In the genomic region with DNA sequence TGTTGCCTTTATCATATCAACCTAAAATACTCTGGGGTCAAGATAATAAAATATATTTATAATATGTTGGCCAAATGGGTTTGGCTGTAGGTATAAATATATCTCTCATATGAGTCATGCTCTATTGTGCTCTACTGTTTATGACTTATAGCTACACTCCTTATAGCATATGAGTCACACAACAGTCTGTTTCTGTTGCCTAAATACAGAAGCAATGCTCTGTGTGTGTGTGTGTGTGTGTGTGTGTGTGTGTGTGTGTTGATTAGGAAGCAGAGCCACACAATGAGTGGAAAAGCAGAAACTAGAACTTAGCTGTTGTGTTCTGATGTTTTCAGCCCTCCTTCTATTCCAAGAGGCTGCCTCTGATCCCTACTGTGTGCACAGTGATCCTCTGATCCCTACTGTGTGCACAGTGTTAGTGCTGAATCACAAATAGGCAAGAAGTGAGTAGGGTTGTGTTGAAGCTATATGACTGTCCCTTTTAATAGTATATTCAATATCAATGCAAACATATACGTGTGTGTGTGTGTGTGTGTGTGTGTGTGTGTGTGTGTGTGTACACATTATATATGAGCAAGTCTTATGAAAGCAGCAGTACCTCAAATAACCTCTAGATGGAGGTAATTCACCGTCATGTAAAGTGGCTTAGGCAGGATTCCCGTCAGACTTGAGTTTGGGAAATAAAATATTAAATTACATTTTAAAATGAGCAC, we compare ENCODE assay signal across 10 mouse cellular contexts. TPM values are rescaled to one million over a fixed set of nuclear protein-coding genes. Genes with fewer than 3 reads are reported as not detected.
DNase-seq lines count a peak whose midpoint lies in the region; ATAC-seq and TF ChIP-seq lines count a peak whose summit lies in the region.
"Had no signal": no experiment of that assay in that cellular context is flagged by ENCODE, and none has a peak within 500 bp of the region (broad histone marks: within the 10 kb centered on the region; RNA-seq: fewer than 3 reads in every experiment).

No protein-coding gene starts in this region.

- no peak for ATAC-seq in midbrain, embryonic 14.5 days (ENCODE audit: low FRiP score, low TSS enrichment)
- ATAC-seq in midbrain, embryonic 15.5 days (replicated peaks), result no peak

- peak; percentile 11 to 72 for DNase-seq in frontal cortex, adult 2 months (ENCODE audit: extremely low spot score in 1 of 2, low spot score in 1 of 2)
- no peak for DNase-seq in frontal cortex, postnatal 10 days (ENCODE audit: low spot score in 2 of 2)
- peak; percentile 82 for DNase-seq in midbrain, embryonic 14.5 days
- peak; percentile 74 for DNase-seq in embryo, embryonic 11 days
- DNase-seq in frontal cortex, postnatal 25 days (ENCODE audit: low spot score in 2 of 2), result no peak
- DNase-seq in layer of hippocampus, postnatal 10 days (ENCODE audit: low spot score in 2 of 2), result no peak
- DNase-seq: liver, embryonic 13.5 days had no signal

- no peaks in the 10 kb centered on the region for H3K4me1 ChIP-seq in midbrain, embryonic 14.5 days (ENCODE audit: control insufficient read depth, insufficient read depth, low read length)
- no peaks in the 10 kb centered on the region for H3K4me1 ChIP-seq in midbrain, embryonic 15.5 days
- H3K4me1 ChIP-seq in olfactory bulb, adult 2 months (ENCODE audit: control insufficient read depth, insufficient read depth, low read length), result peaks cover 4% of the 10 kb centered on the region; the same call in 1 of the 2 replicates
- H3K4me1 ChIP-seq: embryonic facial prominence, embryonic 12.5 days; liver, embryonic 13.5 days had no signal

- H3K36me3 ChIP-seq in midbrain, embryonic 14.5 days (ENCODE audit: control insufficient read depth, insufficient read depth, low read length), result no peaks in the 10 kb centered on the region
- H3K36me3 ChIP-seq in midbrain, embryonic 15.5 days (replicated peaks), result no peaks in the 10 kb centered on the region
- H3K36me3 ChIP-seq: embryonic facial prominence, embryonic 12.5 days; liver, embryonic 13.5 days had no signal

- 21% methylated on average over 3 of the region's 3 CpGs for WGBS in midbrain, embryonic 14.5 days
- WGBS in midbrain, embryonic 15.5 days, result 24% methylated on average over 3 of the region's 3 CpGs
- WGBS in olfactory bulb, adult 2 months, result 17% methylated on average over 3 of the region's 3 CpGs

- no peak for TF ChIP-seq POLR2A in olfactory bulb, adult 2 months (IDR thresholded peaks at IDR 0.05; ENCODE audit: insufficient read depth, low read depth, low read length)

- TF ChIP-seq CTCF in olfactory bulb, adult 2 months (IDR thresholded peaks at IDR 0.05; ENCODE audit: insufficient read depth, low read depth, low read length), result no peak

- no peak overlapping the region for H3K4me3 ChIP-seq in midbrain, embryonic 14.5 days (replicated peaks; ENCODE audit: low read depth, low read length)
- no peak overlapping the region for H3K4me3 ChIP-seq in midbrain, embryonic 15.5 days
- no peak overlapping the region for H3K4me3 ChIP-seq in olfactory bulb, adult 2 months (ENCODE audit: insufficient read depth, low read depth, low read length)
- H3K4me3 ChIP-seq: embryonic facial prominence, embryonic 12.5 days; liver, embryonic 13.5 days had no signal

- no peaks in the 10 kb centered on the region for H3K9me3 ChIP-seq in midbrain, embryonic 14.5 days (ENCODE audit: control insufficient read depth, low read length)
- no peaks in the 10 kb centered on the region for H3K9me3 ChIP-seq in midbrain, embryonic 15.5 days
- H3K9me3 ChIP-seq: embryonic facial prominence, embryonic 12.5 days; liver, embryonic 13.5 days had no signal

- H3K9ac ChIP-seq in midbrain, embryonic 14.5 days (replicated peaks; ENCODE audit: low read length), result no peak overlapping the region
- no peak overlapping the region for H3K9ac ChIP-seq in midbrain, embryonic 15.5 days
- H3K9ac ChIP-seq: embryonic facial prominence, embryonic 12.5 days; liver, embryonic 13.5 days had no signal

- no peak overlapping the region for H3K27ac ChIP-seq in midbrain, embryonic 14.5 days (replicated peaks; ENCODE audit: low read depth, low read length)
- no peak overlapping the region for H3K27ac ChIP-seq in midbrain, embryonic 15.5 days
- H3K27ac ChIP-seq in olfactory bulb, adult 2 months (ENCODE audit: insufficient read depth, low read depth, low read length), result peak overlapping the region; percentile 54; the same call in 1 of the 2 replicates
- H3K27ac ChIP-seq: embryonic facial prominence, embryonic 12.5 days; liver, embryonic 13.5 days had no signal

- no peak overlapping the region for H3K4me2 ChIP-seq in midbrain, embryonic 14.5 days (ENCODE audit: low read length)
- no peak overlapping the region for H3K4me2 ChIP-seq in midbrain, embryonic 15.5 days
- H3K4me2 ChIP-seq: embryonic facial prominence, embryonic 12.5 days; liver, embryonic 13.5 days had no signal

- H3K27me3 ChIP-seq in midbrain, embryonic 14.5 days (ENCODE audit: control insufficient read depth, insufficient read depth, low read length), result no peaks in the 10 kb centered on the region
- no peaks in the 10 kb centered on the region for H3K27me3 ChIP-seq in midbrain, embryonic 15.5 days (replicated peaks)
- H3K27me3 ChIP-seq: embryonic facial prominence, embryonic 12.5 days; liver, embryonic 13.5 days had no signal

RNA-seq across cellular contexts. Expression of a gene that starts 51.3 kb away (rescaled TPM):
- polyA plus RNA-seq in frontal cortex, adult 2 months (2012; rRNA removed), result 5.1 and 5.2 TPM in 2 replicates
- polyA plus RNA-seq in midbrain, embryonic 14.5 days (2014; fragmentation: Nextera tagmentation; extraction: Ambion mirVana), result 0.18 and 9.2 TPM in 2 replicates
- polyA plus RNA-seq in midbrain, embryonic 15.5 days (2015; fragmentation: Nextera tagmentation; extraction: Ambion mirVana), result 7.0 and 7.4 TPM in 2 replicates
- polyA plus RNA-seq in olfactory bulb, adult 2 months (2012; ENCODE audit: insufficient read depth, insufficient read length, low replicate concordance, missing spikeins), result not detected in 2 replicates
- 1 to 10 TPM; 6.0 to 6.1 TPM for total RNA-seq in layer of hippocampus, postnatal 10 days (2021)

RNA-seq across cellular contexts. Expression of a gene that starts 51.9 kb away (rescaled TPM):
- 9.6 and 11.8 TPM in 2 replicates for polyA plus RNA-seq in frontal cortex, adult 2 months (2012; rRNA removed)
- polyA plus RNA-seq in midbrain, embryonic 14.5 days (2014; fragmentation: Nextera tagmentation; extraction: Ambion mirVana), result 7.7 and 8.8 TPM in 2 replicates
- polyA plus RNA-seq in midbrain, embryonic 15.5 days (2015; fragmentation: Nextera tagmentation; extraction: Ambion mirVana), result 8.6 and 8.8 TPM in 2 replicates
- polyA plus RNA-seq in olfactory bulb, adult 2 months (2012; ENCODE audit: insufficient read depth, insufficient read length, low replicate concordance, missing spikeins), result not detected in 2 replicates
- total RNA-seq in layer of hippocampus, postnatal 10 days (2021), result 10 to 100 TPM; 10.6 to 12.8 TPM

Comparison
In these comparisons a context has a peak if more than half of its experiments do, and no peak if none do; other contexts are left out.
1. DNase-seq: peak in frontal cortex, adult 2 months (2 of 2), midbrain, embryonic 14.5 days (single experiment) and embryo, embryonic 11 days (single experiment); none in frontal cortex, postnatal 10 days (0 of 2), frontal cortex, postnatal 25 days (0 of 2) and layer of hippocampus, postnatal 10 days (0 of 2).